Comparison of ENCODE assay signal across 14 mouse cellular contexts in genomic region chr16:50784651-50785228, GRCm38 (mm10).
A peak's percentile ranks its signal among the peaks of the same experiment; 100 is the strongest.
DNase-seq lines count a peak whose midpoint lies in the region; ATAC-seq lines count a peak whose summit lies in the region.
"Had no signal": no experiment of that assay in that cellular context is flagged by ENCODE, and none has a peak within 500 bp of the region (broad histone marks: within the 10 kb centered on the region; RNA-seq: fewer than 3 reads in every experiment).

No protein-coding gene starts in this region.

- H3K4me3 ChIP-seq in kidney, embryonic 14.5 days (ENCODE audit: low read length): no peak overlapping the region
- H3K4me3 ChIP-seq: embryonic facial prominence, embryonic 15.5 days; lung, embryonic 15.5 days had no signal

- DNase-seq in cerebellum, postnatal 10 days: peak; percentile 11 to 14
- DNase-seq in kidney, adult 8-10 months: no peak
- DNase-seq in testis, postnatal 10 days (ENCODE audit: low spot score): peak; percentile 42
- DNase-seq in testis, postnatal 14 days (ENCODE audit: low spot score): no peak
- DNase-seq in left cerebral cortex, postnatal 25 days (ENCODE audit: low spot score in 2 of 2): no peak
- no peak for DNase-seq in cerebellum, adult 18-20 months
- DNase-seq: cerebellum, postnatal 36 days; heart, adult 11 months; kidney, adult 11 months; thymus, adult 18-20 months had no signal

- H3K9ac ChIP-seq in kidney, embryonic 14.5 days (ENCODE audit: low read depth, low read length): no peak overlapping the region
- H3K9ac ChIP-seq: embryonic facial prominence, embryonic 15.5 days; lung, embryonic 15.5 days had no signal

- intact Hi-C loops in left cerebral cortex, postnatal 25 days (cut with DNase I): no loop called here

- H3K27me3 ChIP-seq in kidney, embryonic 14.5 days (ENCODE audit: control insufficient read depth, insufficient read depth, low read length): no peaks in the 10 kb centered on the region
- H3K27me3 ChIP-seq: embryonic facial prominence, embryonic 15.5 days; lung, embryonic 15.5 days had no signal

- no peak overlapping the region for H3K27ac ChIP-seq in kidney, embryonic 14.5 days (ENCODE audit: low read depth, low read length)
- H3K27ac ChIP-seq: lung, embryonic 15.5 days had no signal

- 68% methylated on average over 3 of the region's 3 CpGs for WGBS in kidney, embryonic 14.5 days

- H3K4me2 ChIP-seq in kidney, embryonic 14.5 days (replicated peaks; ENCODE audit: low read depth, low read length): no peak overlapping the region
- H3K4me2 ChIP-seq: embryonic facial prominence, embryonic 15.5 days had no signal

- ATAC-seq in cerebellum, adult (ENCODE audit: insufficient number of reproducible peaks, low FRiP score, low TSS enrichment): no peak
- peak; percentile 44; the same call in 1 of the 2 replicates for ATAC-seq in kidney, embryonic 14.5 days (ENCODE audit: low FRiP score, low TSS enrichment)

- H3K9me3 ChIP-seq in kidney, embryonic 14.5 days (ENCODE audit: control insufficient read depth, low read length): no peaks in the 10 kb centered on the region
- H3K9me3 ChIP-seq: embryonic facial prominence, embryonic 15.5 days; lung, embryonic 15.5 days had no signal

- no peaks in the 10 kb centered on the region for H3K36me3 ChIP-seq in kidney, embryonic 14.5 days (ENCODE audit: control insufficient read depth, insufficient read depth, low read length)
- H3K36me3 ChIP-seq: embryonic facial prominence, embryonic 15.5 days; lung, embryonic 15.5 days had no signal

- peaks cover 3% of the 10 kb centered on the region; the same call in 1 of the 2 replicates for H3K4me1 ChIP-seq in kidney, embryonic 14.5 days (ENCODE audit: control insufficient read depth, insufficient read depth, low read length)
- H3K4me1 ChIP-seq: embryonic facial prominence, embryonic 15.5 days had no signal

Comparison
In these comparisons a context has a peak if more than half of its experiments do, and no peak if none do; other contexts are left out.
1. DNase-seq: peak in cerebellum, postnatal 10 days (2 of 2) and testis, postnatal 10 days (single experiment); none in kidney, adult 8-10 months (0 of 2), testis, postnatal 14 days (single experiment), left cerebral cortex, postnatal 25 days (0 of 2) and cerebellum, adult 18-20 months (0 of 2).